Mouse (Mus musculus): ENCODE results near the gene Adam23.

- TF ChIP-seq POLR2A (IDR thresholded peaks at IDR 0.05; ENCODE audit: borderline replicate concordance, extremely low read depth, insufficient read depth, insufficient read length, poor library complexity, severe bottlenecking) (no peak), CTCF (IDR thresholded peaks at IDR 0.05; ENCODE audit: borderline replicate concordance, extremely low read depth, insufficient read depth, insufficient read length) (no peak)
Observed at GRCm38 (mm10) chr1:63442186-63442585, 3.5 kb upstream of the Adam23 start.

All from brain, embryonic 14.5 days (tissue).